Mouse (Mus musculus) macrophage (primary cell): ENCODE results near the gene Zfp184. TPM values are rescaled to one million over a fixed set of nuclear protein-coding genes. Genes with fewer than 3 reads are reported as not detected.

Experiments
- H3K27ac ChIP-seq: fragments of 350-480 bp; formaldehyde crosslinking; 2 replicates; pipeline ENCODE4 v1.9.0; 2021
- H3K36me3 ChIP-seq: fragments of 350-480 bp; formaldehyde crosslinking; 2 replicates; pipeline ENCODE4 v1.9.0; 2021; ENCODE audit errors: inconsistent target
- H3K4me3 ChIP-seq: fragments of 350-480 bp; formaldehyde crosslinking; 2 replicates; pipeline ENCODE4 v1.9.0; 2021; ENCODE audit errors: inconsistent target
- H3K79me2 ChIP-seq: fragments of 350-480 bp; formaldehyde crosslinking; 2 replicates; pipeline ENCODE4 v1.9.0; 2021; ENCODE audit errors: inconsistent target
- WGBS: methylation state at CpG from one replicate; pipeline ENCODE4 v1.1.7; 2026; ENCODE audit warnings: inconsistent platforms; ENCODE audit not compliant: missing documents; 5-methylcytosine and 5-hydroxymethylcytosine counted together
- polyA plus RNA-seq: library from polyadenylated mRNA; stranded (reverse); fragments of 250-400 nt; gene quantifications from 3 replicates; pipeline ENCODE4 v1.2.4, GENCODE M21; 2018; ENCODE audit warnings: inconsistent platforms

The Zfp184 gene
- polyA plus RNA-seq, 1 experiment from 2014 or later = 0.14 TPM

GRCm38 (mm10) chr13:21993957-21994738, 49.3 kb downstream of the Zfp184 start:
- WGBS = 12% methylated on average over 22 of the region's 22 CpGs
- Histone ChIP-seq H3K4me3 (peak overlapping the region; percentile 49; the same call in 1 of the 2 replicates), H3K79me2 (no peaks in the 10 kb centered on the region)

GRCm38 (mm10) chr13:21994896-21995295, 50.0 kb downstream of the Zfp184 start:
- Histone ChIP-seq H3K79me2 (no peaks in the 10 kb centered on the region), H3K27ac (no peak overlapping the region), H3K36me3 (no peaks in the 10 kb centered on the region), H3K4me3 (peak overlapping the region; percentile 49)
- 21% methylated on average over 8 of the region's 8 CpGs for WGBS

More at GRCm38 (mm10) chr13:21993957-21994738, 49.3 kb downstream of the Zfp184 start:
- Histone ChIP-seq H3K27ac (no peak overlapping the region), H3K36me3 (no peaks in the 10 kb centered on the region)

GRCm38 (mm10) chr13:21995331-21995914, 50.5 kb downstream of the Zfp184 start:
- Histone ChIP-seq H3K79me2 (no peaks in the 10 kb centered on the region), H3K4me3 (peak overlapping the region; percentile 49), H3K36me3 (no peaks in the 10 kb centered on the region), H3K27ac (0 out of 2 replicates have a peak overlapping the region, but pooled peaks have one; percentile 5)
- WGBS = 2% methylated on average over 21 of the region's 21 CpGs

GRCm38 (mm10) chr13:21996101-21996839, 51.4 kb downstream of the Zfp184 start:
- peak overlapping the region; percentile 49 for H3K4me3 ChIP-seq
- 13% methylated on average over 10 of the region's 12 CpGs for WGBS
- H3K79me2 ChIP-seq = no peaks in the 10 kb centered on the region
- H3K36me3 ChIP-seq = no peaks in the 10 kb centered on the region
- H3K27ac ChIP-seq = no peak overlapping the region

- Histone ChIP-seq H3K27ac (no peak overlapping the region), H3K79me2 (no peaks in the 10 kb centered on the region), H3K36me3 (no peaks in the 10 kb centered on the region), H3K4me3 (peak overlapping the region; percentile 49)
- WGBS = 27% methylated on average over 13 of the region's 13 CpGs
These were observed 51.9 kb downstream of the Zfp184 start for GRCm38 (mm10) chr13:21996840-21997185.

- Histone ChIP-seq H3K4me3 (peak overlapping the region; percentile 49; the same call in 1 of the 2 replicates), H3K36me3 (no peaks in the 10 kb centered on the region), H3K79me2 (no peaks in the 10 kb centered on the region), H3K27ac (no peak overlapping the region)
- 39% methylated on average over 21 of the region's 21 CpGs for WGBS
These were observed 52.4 kb downstream of the Zfp184 start for GRCm38 (mm10) chr13:21997201-21997820.

GRCm38 (mm10) chr13:21997821-21998220, 52.9 kb downstream of the Zfp184 start:
- WGBS = 38% methylated on average over 4 of the region's 4 CpGs
- no peaks in the 10 kb centered on the region for H3K79me2 ChIP-seq
- no peak overlapping the region for H3K4me3 ChIP-seq
- H3K36me3 ChIP-seq = no peaks in the 10 kb centered on the region
- H3K27ac ChIP-seq = no peak overlapping the region

GRCm38 (mm10) chr13:21998412-21998811, 53.5 kb downstream of the Zfp184 start:
- no peaks in the 10 kb centered on the region for H3K36me3 ChIP-seq
- WGBS = 76% methylated on average over 3 of the region's 3 CpGs
- H3K79me2 ChIP-seq = no peaks in the 10 kb centered on the region
- no peak overlapping the region for H3K4me3 ChIP-seq
- no peak overlapping the region for H3K27ac ChIP-seq

- no peaks in the 10 kb centered on the region for H3K36me3 ChIP-seq
- no peak overlapping the region for H3K27ac ChIP-seq
- WGBS = 79% methylated on average over 4 of the region's 4 CpGs
- H3K79me2 ChIP-seq = no peaks in the 10 kb centered on the region
- no peak overlapping the region for H3K4me3 ChIP-seq
These were observed 54.3 kb downstream of the Zfp184 start for GRCm38 (mm10) chr13:21999147-21999546.

- 13% methylated on average over 2 of the region's 2 CpGs for WGBS
- H3K79me2 ChIP-seq = no peaks in the 10 kb centered on the region
- no peak overlapping the region for H3K4me3 ChIP-seq
- no peaks in the 10 kb centered on the region for H3K36me3 ChIP-seq
- peak overlapping the region; percentile 44 for H3K27ac ChIP-seq
These were observed 56.5 kb downstream of the Zfp184 start for GRCm38 (mm10) chr13:22001346-22001745.

- Histone ChIP-seq H3K27ac (peak overlapping the region; percentile 44), H3K4me3 (no peak overlapping the region), H3K79me2 (no peaks in the 10 kb centered on the region), H3K36me3 (no peaks in the 10 kb centered on the region)
- 0% methylated on average over 5 of the region's 5 CpGs for WGBS
These were observed 56.9 kb downstream of the Zfp184 start for GRCm38 (mm10) chr13:22001823-22002222.

- Histone ChIP-seq H3K4me3 (peak overlapping the region; percentile 45), H3K79me2 (no peaks in the 10 kb centered on the region), H3K27ac (no peak overlapping the region), H3K36me3 (no peaks in the 10 kb centered on the region)
- WGBS = 2% methylated on average over 44 of the region's 45 CpGs
These were observed 60.9 kb downstream of the Zfp184 start for GRCm38 (mm10) chr13:22005605-22006333.

- peak overlapping the region; percentile 45 for H3K4me3 ChIP-seq
- no peaks in the 10 kb centered on the region for H3K79me2 ChIP-seq
- H3K27ac ChIP-seq = no peak overlapping the region
- WGBS = 4% methylated on average over 38 of the region's 38 CpGs
- no peaks in the 10 kb centered on the region for H3K36me3 ChIP-seq
These were observed 61.6 kb downstream of the Zfp184 start for GRCm38 (mm10) chr13:22006334-22007120.
